ENCODE assay signal across 8 mouse cellular contexts in the genomic region with DNA sequence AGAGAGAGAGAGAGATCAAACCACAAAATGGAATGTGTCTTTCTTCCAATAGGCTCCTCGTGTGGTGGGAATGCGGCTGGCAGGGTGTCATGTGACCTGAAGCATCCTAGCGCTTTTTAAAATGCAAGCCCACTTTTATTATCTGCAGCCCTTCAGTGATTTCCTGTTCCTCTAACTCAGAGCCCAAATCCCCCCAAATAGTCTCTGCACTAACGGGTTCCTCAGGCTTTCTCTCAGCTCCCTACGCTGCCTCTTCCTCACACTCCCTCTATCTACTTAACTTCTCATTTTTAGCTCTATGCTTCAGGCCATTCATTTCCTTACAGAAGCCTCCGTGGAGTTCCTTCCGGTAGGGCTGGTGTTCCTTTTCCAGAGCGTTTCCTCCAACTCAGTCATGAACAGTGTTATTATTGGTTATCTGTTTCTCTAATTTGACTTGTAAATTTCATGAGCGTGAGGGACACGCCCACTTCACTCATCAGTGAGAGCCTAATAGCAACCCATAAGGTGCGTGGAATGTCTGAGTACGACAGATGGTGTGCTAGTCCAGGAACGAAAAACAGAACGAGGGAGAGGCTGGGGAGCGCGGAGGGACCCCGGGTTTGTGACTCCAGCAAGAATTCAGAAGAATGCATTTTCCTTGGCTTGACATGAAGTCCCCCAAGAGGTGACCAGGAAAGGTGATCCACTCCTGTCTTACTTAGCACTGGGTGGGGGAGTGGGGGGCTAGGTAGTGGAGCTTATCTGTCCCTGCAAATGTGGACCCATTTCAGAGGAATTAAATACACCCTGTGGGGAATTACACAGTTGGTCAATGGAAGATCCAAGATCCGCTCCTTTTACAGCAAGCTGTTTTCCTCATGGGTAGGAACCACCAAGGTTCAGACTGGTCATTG. TPM values are rescaled to one million over a fixed set of nuclear protein-coding genes. Genes with fewer than 3 reads are reported as not detected.
DNase-seq lines count a peak whose midpoint lies in the region; ATAC-seq and TF ChIP-seq lines count a peak whose summit lies in the region.

No protein-coding gene starts in this region.

- H3K4me2 ChIP-seq in hindbrain, embryonic 11.5 days (replicated peaks; ENCODE audit: low read depth, low read length) = peak overlapping the region; percentile 38
- H3K4me2 ChIP-seq in midbrain, embryonic 16.5 days (ENCODE audit: low read length) = peak overlapping the region; percentile 46

- WGBS in hindbrain, embryonic 11.5 days = 28% methylated on average over 18 of the region's 18 CpGs
- WGBS in limb, embryonic 10.5 days = 26% methylated on average over 18 of the region's 18 CpGs
- 22% methylated on average over 18 of the region's 18 CpGs for WGBS in midbrain, embryonic 16.5 days

- DNase-seq in spleen, adult 12 weeks (ENCODE audit: low spot score) = peak; percentile 29
- DNase-seq in spleen, postnatal 14 days (ENCODE audit: low spot score in 2 of 2) = no peak
- peak; percentile 49 for DNase-seq in hindbrain, embryonic 11.5 days (ENCODE audit: low spot score)
- DNase-seq in limb, embryonic 10.5 days (ENCODE audit: low spot score) = peak; percentile 40
- DNase-seq in thymus, postnatal 14 days = no peak
- no peak for DNase-seq in frontal cortex, postnatal 10 days (ENCODE audit: low spot score in 2 of 2)

- peak; percentile 66 for ATAC-seq in hindbrain, embryonic 11.5 days (ENCODE audit: low FRiP score)
- ATAC-seq in midbrain, embryonic 16.5 days = peak; percentile 61

- no peak overlapping the region for H3K27ac ChIP-seq in cortical plate, adult 2 months (ENCODE audit: insufficient read depth, low read length)
- no peak overlapping the region for H3K27ac ChIP-seq in hindbrain, embryonic 11.5 days (ENCODE audit: low read depth, low read length)
- peak overlapping the region; percentile 38; the same call in 1 of the 2 replicates for H3K27ac ChIP-seq in limb, embryonic 10.5 days
- peak overlapping the region; percentile 44; the same call in 1 of the 2 replicates for H3K27ac ChIP-seq in midbrain, embryonic 16.5 days (ENCODE audit: low read length)

- no peaks in the 10 kb centered on the region for H3K36me3 ChIP-seq in hindbrain, embryonic 11.5 days (ENCODE audit: control insufficient read depth, insufficient read depth, low read length)
- H3K36me3 ChIP-seq in limb, embryonic 10.5 days = no peaks in the 10 kb centered on the region
- no peaks in the 10 kb centered on the region for H3K36me3 ChIP-seq in midbrain, embryonic 16.5 days (ENCODE audit: control insufficient read depth, insufficient read depth, low read length)

- no peaks in the 10 kb centered on the region for H3K4me1 ChIP-seq in cortical plate, adult 2 months (ENCODE audit: control insufficient read depth, insufficient read depth, low read length)
- H3K4me1 ChIP-seq in hindbrain, embryonic 11.5 days (replicated peaks; ENCODE audit: control insufficient read depth, insufficient read depth, low read length) = no peaks in the 10 kb centered on the region; the same call in 1 of the 2 replicates
- peaks cover 21% of the 10 kb centered on the region for H3K4me1 ChIP-seq in limb, embryonic 10.5 days
- H3K4me1 ChIP-seq in midbrain, embryonic 16.5 days (ENCODE audit: control insufficient read depth, insufficient read depth, low read length) = peaks cover 8% of the 10 kb centered on the region

- TF ChIP-seq POLR2A in cortical plate, adult 2 months (IDR thresholded peaks at IDR 0.05; ENCODE audit: extremely low read depth, insufficient read depth, low read length) = no peak

- no peak for TF ChIP-seq CTCF in cortical plate, adult 2 months (IDR thresholded peaks at IDR 0.05; ENCODE audit: extremely low read depth, insufficient read depth, low read length)

- 0 out of 2 replicates have a peak overlapping the region, but pooled peaks have one; percentile 2 for H3K4me3 ChIP-seq in cortical plate, adult 2 months (ENCODE audit: insufficient read depth, low read length)
- H3K4me3 ChIP-seq in hindbrain, embryonic 11.5 days (ENCODE audit: low read depth, low read length) = no peak overlapping the region; the same call in 1 of the 2 replicates
- peak overlapping the region; percentile 41 for H3K4me3 ChIP-seq in limb, embryonic 10.5 days
- H3K4me3 ChIP-seq in midbrain, embryonic 16.5 days (ENCODE audit: low read depth, low read length) = peak overlapping the region; percentile 27

- no peaks in the 10 kb centered on the region for H3K9me3 ChIP-seq in hindbrain, embryonic 11.5 days (ENCODE audit: control insufficient read depth, low read length)
- H3K9me3 ChIP-seq in limb, embryonic 10.5 days (replicated peaks) = no peaks in the 10 kb centered on the region
- no peaks in the 10 kb centered on the region for H3K9me3 ChIP-seq in midbrain, embryonic 16.5 days (replicated peaks; ENCODE audit: control insufficient read depth, low read length, poor library complexity, severe bottlenecking)

- no peaks in the 10 kb centered on the region for H3K27me3 ChIP-seq in hindbrain, embryonic 11.5 days (ENCODE audit: control insufficient read depth, insufficient read depth, low read length)
- H3K27me3 ChIP-seq in limb, embryonic 10.5 days (ENCODE audit: low read depth, poor library complexity, severe bottlenecking) = peaks cover 39% of the 10 kb centered on the region; the same call in 1 of the 2 replicates
- no peaks in the 10 kb centered on the region for H3K27me3 ChIP-seq in midbrain, embryonic 16.5 days (ENCODE audit: control insufficient read depth, insufficient read depth, low read depth, low read length)

- no peak overlapping the region for H3K9ac ChIP-seq in hindbrain, embryonic 11.5 days (ENCODE audit: low read depth, low read length)
- 0 out of 2 replicates have a peak overlapping the region, but pooled peaks have one; percentile 32 for H3K9ac ChIP-seq in midbrain, embryonic 16.5 days (ENCODE audit: low read depth, low read length)

RNA-seq across cellular contexts. Expression of gene Cpsf6, which starts 38.2 kb away (rescaled TPM):
- polyA plus RNA-seq in cortical plate, adult 2 months (2012; rRNA removed) = 60.4 and 61.3 TPM in 2 replicates
- 230 and 231 TPM in 2 replicates for polyA plus RNA-seq in hindbrain, embryonic 11.5 days (2014; fragmentation: Nextera tagmentation; extraction: Ambion mirVana)
- polyA plus RNA-seq in limb, embryonic 10.5 days (2016; fragmentation: Nextera tagmentation; extraction: Ambion mirVana) = 230 and 235 TPM in 2 replicates
- 140 and 171 TPM in 2 replicates for polyA plus RNA-seq in midbrain, embryonic 16.5 days (2015; fragmentation: Nextera tagmentation; extraction: Ambion mirVana)

Comparison
In these comparisons a context has a peak if more than half of its experiments do, and no peak if none do; other contexts are left out.
1. DNase-seq: peak in spleen, adult 12 weeks (single experiment), hindbrain, embryonic 11.5 days (single experiment) and limb, embryonic 10.5 days (single experiment); none in spleen, postnatal 14 days (0 of 2), thymus, postnatal 14 days (single experiment) and frontal cortex, postnatal 10 days (0 of 2).
2. H3K27ac ChIP-seq: peak in limb, embryonic 10.5 days (single experiment) and midbrain, embryonic 16.5 days (single experiment); none in cortical plate, adult 2 months (single experiment) and hindbrain, embryonic 11.5 days (single experiment).